Mouse (Mus musculus): ENCODE data around the gene Vps9d1.

- TF ChIP-seq CTCF (IDR thresholded peaks at IDR 0.05; ENCODE audit: extremely low read depth, insufficient read depth, insufficient read length, insufficient replicate concordance) (no peak), POLR2A (IDR thresholded peaks at IDR 0.05; ENCODE audit: low read depth, low read length) (no peak)
Measured at GRCm38 (mm10) chr8:123284493-123284892, 30.3 kb upstream of the Vps9d1 start.

Data from spleen, adult 2 months (tissue).